Mouse (Mus musculus) heart, adult 11 months (tissue): Measurements from ENCODE around the gene Zfp768.
"Not testable (repeated sequence)": the region's sequence is repeated elsewhere in the genome, so short reads cannot be mapped to it uniquely, and the experiment has no call there.

Experiments
- DNase-seq: peaks from one replicate; pipeline ENCODE4 v3.0.0; 2022

The Zfp768 gene

GRCm38 (mm10) chr7:127345512-127346325, at the start of gene Zfp768:
TSS of gene Zfp768 (minus strand) at chr7:127345589.
- DNase-seq, result peak; percentile 100

GRCm38 (mm10) chr7:127393944-127394333, 48.5 kb upstream of the Zfp768 start:
- DNase-seq, result no peak

- peak; percentile 100 for DNase-seq
These were observed 48.0 kb upstream of the Zfp768 start, which contains the start of gene E430018J23Rik for GRCm38 (mm10) chr7:127393157-127393943. TSS of gene E430018J23Rik (minus strand) at chr7:127393629.

- DNase-seq, result peak; percentile 90
These were observed 46.9 kb upstream of the Zfp768 start for GRCm38 (mm10) chr7:127392251-127392824.

GRCm38 (mm10) chr7:127391538-127391937, 46.1 kb upstream of the Zfp768 start:
- peak; percentile 90 for DNase-seq

GRCm38 (mm10) chr7:127390306-127390705, 44.9 kb upstream of the Zfp768 start:
- peak; percentile 83 for DNase-seq

GRCm38 (mm10) chr7:127388201-127388600, 42.8 kb upstream of the Zfp768 start:
- DNase-seq, result not testable (repeated sequence)

GRCm38 (mm10) chr7:127386641-127387392, 41.4 kb upstream of the Zfp768 start, which contains the start of gene 9130019O22Rik:
TSS of gene 9130019O22Rik (minus strand) at chr7:127387166.
- peak; percentile 99 for DNase-seq

- not testable (repeated sequence) for DNase-seq
These were observed 40.2 kb upstream of the Zfp768 start for GRCm38 (mm10) chr7:127385560-127385959.

GRCm38 (mm10) chr7:127378310-127378921, 33.0 kb upstream of the Zfp768 start:
- no peak for DNase-seq

GRCm38 (mm10) chr7:127375271-127376245, 30.2 kb upstream of the Zfp768 start, which contains the start of gene Zfp747:
TSS of gene Zfp747 (minus strand) at chr7:127376050.
- peak; percentile 100 for DNase-seq

GRCm38 (mm10) chr7:127371870-127372269, 26.5 kb upstream of the Zfp768 start:
- not testable (repeated sequence) for DNase-seq

GRCm38 (mm10) chr7:127371213-127371612, 25.8 kb upstream of the Zfp768 start:
- no peak for DNase-seq

GRCm38 (mm10) chr7:127366249-127366648, 20.9 kb upstream of the Zfp768 start:
- DNase-seq, result no peak

- DNase-seq, result peak; percentile 96
These were observed 18.8 kb upstream of the Zfp768 start for GRCm38 (mm10) chr7:127364166-127364565.

GRCm38 (mm10) chr7:127363475-127363921, 18.1 kb upstream of the Zfp768 start:
- DNase-seq, result no peak

GRCm38 (mm10) chr7:127362418-127362817, 17.0 kb upstream of the Zfp768 start:
- not testable (repeated sequence) for DNase-seq

- DNase-seq, result peak; percentile 89
These were observed 16.1 kb upstream of the Zfp768 start for GRCm38 (mm10) chr7:127361449-127361848.

GRCm38 (mm10) chr7:127360265-127360664, 14.9 kb upstream of the Zfp768 start:
- DNase-seq, result no peak

- DNase-seq, result no peak
These were observed 13.1 kb upstream of the Zfp768 start for GRCm38 (mm10) chr7:127358472-127358871.

GRCm38 (mm10) chr7:127357871-127358270, 12.5 kb upstream of the Zfp768 start:
- DNase-seq, result no peak
